Mouse (Mus musculus) kidney, adult 2 months (tissue): ENCODE measurements at regions not wholly inside any gene's neighbourhood (a gene's known extent, or its start where the extent isn't known, plus 50 kb on each side); places are given as distances from the start of the nearest gene placed in this dataset.

ENCODE experiments used
- CTCF ChIP-seq: fragments of 200-500 bp; conservative IDR thresholded peaks from 2 replicates; pipeline ENCODE4 v1.5.1; 2011; ENCODE audit warnings: low read depth, mild to moderate bottlenecking, control low read depth, low read length, moderate library complexity, mixed read lengths; ENCODE audit not compliant: insufficient read depth, insufficient read length
- POLR2A ChIP-seq: fragments of 200-500 bp; IDR thresholded peaks from one replicate; pipeline ENCODE4 v1.6.1; 2011; ENCODE audit warnings: low read depth, low read length, control low read depth

- TF ChIP-seq CTCF: no peak
- TF ChIP-seq POLR2A: no peak
Observed at GRCm38 (mm10) chr17:62546286-62546685, 334.8 kb downstream of the Efna5 start.
